Mouse (Mus musculus) bone marrow macrophage, adult 2 months (primary cell): ENCODE data around the gene Ppp1cc. TPM values are rescaled to one million over a fixed set of nuclear protein-coding genes. Genes with fewer than 3 reads are reported as not detected.
"Not testable (repeated sequence)": the region's sequence is repeated elsewhere in the genome, so short reads cannot be mapped to it uniquely, and the experiment has no call there.

Source experiments
- H3K27ac ChIP-seq: 2 replicates; pipeline ENCODE4 v1.5.1; 2012; ENCODE audit warnings: low read depth, low read length; ENCODE audit not compliant: insufficient read depth
- H3K4me1 ChIP-seq: 2 replicates; pipeline ENCODE4 v1.6.1; 2012; ENCODE audit warnings: low read length; ENCODE audit not compliant: control insufficient read depth, insufficient read depth
- H3K4me3 ChIP-seq: 2 replicates; pipeline ENCODE4 v1.5.1; 2012; ENCODE audit warnings: mild to moderate bottlenecking, low read length, moderate library complexity; ENCODE audit not compliant: insufficient read depth
- CTCF ChIP-seq: IDR thresholded peaks from 2 replicates; pipeline ENCODE4 v1.5.1; 2012; ENCODE audit warnings: low read depth, mild to moderate bottlenecking, low read length, moderate library complexity
- POLR2A ChIP-seq: IDR thresholded peaks from 2 replicates; pipeline ENCODE4 v1.6.1; 2012; ENCODE audit warnings: mild to moderate bottlenecking, low read depth, low read length, borderline replicate concordance
- polyA plus RNA-seq: library from polyadenylated mRNA; stranded (reverse); fragments of >200 nt; gene quantifications from 2 replicates; pipeline ENCODE4 v1.2.4, GENCODE M21; 2012; ENCODE audit not compliant: missing spikeins, insufficient read depth, insufficient read length

Ppp1cc gene
- polyA plus RNA-seq, 1 experiment = 308 TPM

GRCm38 (mm10) chr5:122136508-122137408 lies 21.3 kb upstream of the Ppp1cc start:
- Histone ChIP-seq H3K4me3 (no peak overlapping the region), H3K4me1 (peaks cover 17% of the 10 kb centered on the region), H3K27ac (no peak overlapping the region)
- TF ChIP-seq POLR2A (no peak), CTCF (no peak)

- no peak overlapping the region for H3K4me3 ChIP-seq
- no peak overlapping the region for H3K27ac ChIP-seq
- no peak for TF ChIP-seq CTCF
- peaks cover 24% of the 10 kb centered on the region for H3K4me1 ChIP-seq
Observed at GRCm38 (mm10) chr5:122138856-122139255, 19.2 kb upstream of the Ppp1cc start.

- H3K27ac ChIP-seq, H3K4me3 ChIP-seq: not testable (repeated sequence)
- peaks cover 29% of the 10 kb centered on the region for H3K4me1 ChIP-seq
Observed at GRCm38 (mm10) chr5:122139771-122140170, 18.3 kb upstream of the Ppp1cc start.

GRCm38 (mm10) chr5:122140723-122141122 lies 17.4 kb upstream of the Ppp1cc start, which contains the start of gene Ccdc63:
Gene Ccdc63 (minus strand): TSS chr5:122140823.
- Histone ChIP-seq H3K4me3 (no peak within 1 kb of the TSS), H3K27ac (no peak within 1 kb of the TSS), H3K4me1 (peaks cover 24% of the 10 kb centered on the region)
- TF ChIP-seq CTCF (no peak), POLR2A (no peak)

- H3K27ac ChIP-seq = peak overlapping the region; percentile 75
- H3K4me1 ChIP-seq = peaks cover 32% of the 10 kb centered on the region
- TF ChIP-seq CTCF = peak; percentile 49
- no peak for TF ChIP-seq POLR2A
- no peak overlapping the region for H3K4me3 ChIP-seq
Observed at GRCm38 (mm10) chr5:122142230-122142992, 15.7 kb upstream of the Ppp1cc start.

- Histone ChIP-seq H3K4me1 (peaks cover 39% of the 10 kb centered on the region), H3K4me3 (peak overlapping the region; percentile 48), H3K27ac (peak overlapping the region; percentile 100)
- TF ChIP-seq CTCF (no peak), POLR2A (0 out of 2 replicates have a peak, but pooled peaks have one; percentile 76)
Observed at GRCm38 (mm10) chr5:122143543-122143942, 14.5 kb upstream of the Ppp1cc start.

- TF ChIP-seq POLR2A = no peak
- no peak for TF ChIP-seq CTCF
- Histone ChIP-seq H3K27ac (peak overlapping the region; percentile 100), H3K4me3 (peak overlapping the region; percentile 50), H3K4me1 (peaks cover 43% of the 10 kb centered on the region)
Observed at GRCm38 (mm10) chr5:122144825-122145224, 13.3 kb upstream of the Ppp1cc start.

GRCm38 (mm10) chr5:122145381-122146055 lies 12.6 kb upstream of the Ppp1cc start:
- H3K4me3 ChIP-seq = peak overlapping the region; percentile 50
- peak overlapping the region; percentile 100 for H3K27ac ChIP-seq
- TF ChIP-seq CTCF = no peak
- no peak for TF ChIP-seq POLR2A
- H3K4me1 ChIP-seq = peaks cover 43% of the 10 kb centered on the region

- Histone ChIP-seq H3K4me1 (peaks cover 43% of the 10 kb centered on the region), H3K4me3 (peak overlapping the region; percentile 48)
Observed at GRCm38 (mm10) chr5:122146056-122146580, 12.0 kb upstream of the Ppp1cc start.

More at GRCm38 (mm10) chr5:122146056-122146580, 12.0 kb upstream of the Ppp1cc start:
- peak overlapping the region; percentile 100 for H3K27ac ChIP-seq
- TF ChIP-seq POLR2A = no peak
- 0 out of 2 replicates have a peak, but pooled peaks have one; percentile 14 for TF ChIP-seq CTCF
